Mouse (Mus musculus) brain, embryonic 14.5 days (tissue): ENCODE results near the gene Wwc2.

Experiments used
- CTCF ChIP-seq: fragments of 200-500 bp; IDR thresholded peaks from 2 replicates; pipeline ENCODE4 v1.5.1; 2012; ENCODE audit warnings: inconsistent platforms, mild to moderate bottlenecking, moderate library complexity, borderline replicate concordance; ENCODE audit not compliant: insufficient read depth, insufficient read length; ENCODE audit errors: extremely low read depth
- POLR2A ChIP-seq: fragments of 200-500 bp; IDR thresholded peaks from 2 replicates; pipeline ENCODE4 v1.6.1; 2012; ENCODE audit warnings: mild to moderate bottlenecking, inconsistent platforms, borderline replicate concordance; ENCODE audit not compliant: poor library complexity, insufficient read depth, insufficient read length, severe bottlenecking; ENCODE audit errors: extremely low read depth

- no peak for TF ChIP-seq CTCF
- TF ChIP-seq POLR2A, result no peak
Observed at GRCm38 (mm10) chr8:47847931-47848330, 142.8 kb downstream of the Wwc2 start.
